Mouse (Mus musculus) olfactory bulb, adult 2 months (tissue): ENCODE measurements around the gene Arl6ip4. TPM values are rescaled to one million over a fixed set of nuclear protein-coding genes. Genes with fewer than 3 reads are reported as not detected.

Experiments
- H3K27ac ChIP-seq: fragments of 200-500 bp; 2 replicates; pipeline ENCODE4 v1.5.1; 2012; ENCODE audit warnings: low read depth, low read length; ENCODE audit not compliant: insufficient read depth
- H3K4me1 ChIP-seq: fragments of 200-500 bp; 2 replicates; pipeline ENCODE4 v1.6.1; 2012; ENCODE audit warnings: low read length; ENCODE audit not compliant: control insufficient read depth, insufficient read depth
- H3K4me3 ChIP-seq: fragments of 200-500 bp; 2 replicates; pipeline ENCODE4 v1.5.1; 2012; ENCODE audit warnings: mild to moderate bottlenecking, low read depth, low read length, moderate library complexity; ENCODE audit not compliant: insufficient read depth
- CTCF ChIP-seq: fragments of 200-500 bp; IDR thresholded peaks from 2 replicates; pipeline ENCODE4 v1.5.1; 2012; ENCODE audit warnings: low read depth, mild to moderate bottlenecking, low read length, moderate library complexity; ENCODE audit not compliant: insufficient read depth
- POLR2A ChIP-seq: fragments of 200-500 bp; IDR thresholded peaks from 2 replicates; pipeline ENCODE4 v1.6.1; 2012; ENCODE audit warnings: mild to moderate bottlenecking, low read depth, low read length, moderate library complexity; ENCODE audit not compliant: insufficient read depth
- WGBS: fragments of 180-500 bp; shearing (Covaris S2); methylation state at CpG from one replicate; pipeline ENCODE4 v1.1.7; 2018; 5-methylcytosine and 5-hydroxymethylcytosine counted together
- polyA plus RNA-seq: library from polyadenylated mRNA; stranded (reverse); fragments of >200 nt; gene quantifications from 2 replicates; pipeline ENCODE4 v1.2.4, GENCODE M21; 2012; ENCODE audit warnings: low replicate concordance; ENCODE audit not compliant: missing spikeins, insufficient read depth, insufficient read length

Arl6ip4 gene
- polyA plus RNA-seq, 1 experiment, result not detected

DNA sequence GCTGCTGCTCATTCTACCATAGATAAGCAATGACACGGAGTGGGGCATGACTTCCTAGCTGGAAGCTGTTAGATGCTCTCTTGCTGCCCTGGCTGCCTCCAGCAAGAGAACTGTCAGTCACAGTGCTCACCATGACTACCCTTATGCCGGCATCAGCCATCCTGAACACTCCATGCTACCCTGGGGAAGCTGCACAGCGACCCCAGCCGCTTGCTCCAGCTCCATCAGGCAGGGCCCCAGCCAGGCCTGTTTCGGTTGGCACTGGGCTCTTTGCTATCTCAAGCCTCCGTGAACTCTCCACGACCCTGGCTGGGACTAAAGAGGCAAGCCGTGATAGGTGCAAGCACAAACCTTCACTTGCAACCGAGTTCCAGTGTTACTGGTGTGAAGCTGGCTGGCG lies 45.9 kb downstream of the Arl6ip4 start:
- 34% methylated on average over 10 of the region's 10 CpGs for WGBS
- TF ChIP-seq POLR2A (no peak), CTCF (no peak)
- Histone ChIP-seq H3K27ac (no peak overlapping the region), H3K4me3 (no peak overlapping the region), H3K4me1 (peaks cover 83% of the 10 kb centered on the region)

- TF ChIP-seq POLR2A (no peak), CTCF (0 out of 2 replicates have a peak, but pooled peaks have one; percentile 10)
- Histone ChIP-seq H3K27ac (peak overlapping the region; percentile 11), H3K4me1 (peaks cover 86% of the 10 kb centered on the region), H3K4me3 (no peak overlapping the region)
- 45% methylated on average over 5 of the region's 5 CpGs for WGBS
Observed at GRCm38 (mm10) chr5:124162577-124162976, 46.7 kb downstream of the Arl6ip4 start.

- TF ChIP-seq CTCF (no peak), POLR2A (no peak)
- Histone ChIP-seq H3K4me3 (no peak overlapping the region), H3K4me1 (peaks cover 89% of the 10 kb centered on the region), H3K27ac (peak overlapping the region; percentile 76)
- 26% methylated on average over 11 of the region's 11 CpGs for WGBS
Observed at GRCm38 (mm10) chr5:124163445-124163844, 47.6 kb downstream of the Arl6ip4 start.

GRCm38 (mm10) chr5:124165622-124166570 lies 50.0 kb downstream of the Arl6ip4 start:
- 24% methylated on average over 15 of the region's 15 CpGs for WGBS
- no peak overlapping the region for H3K4me3 ChIP-seq
- peaks cover 83% of the 10 kb centered on the region for H3K4me1 ChIP-seq

DNA sequence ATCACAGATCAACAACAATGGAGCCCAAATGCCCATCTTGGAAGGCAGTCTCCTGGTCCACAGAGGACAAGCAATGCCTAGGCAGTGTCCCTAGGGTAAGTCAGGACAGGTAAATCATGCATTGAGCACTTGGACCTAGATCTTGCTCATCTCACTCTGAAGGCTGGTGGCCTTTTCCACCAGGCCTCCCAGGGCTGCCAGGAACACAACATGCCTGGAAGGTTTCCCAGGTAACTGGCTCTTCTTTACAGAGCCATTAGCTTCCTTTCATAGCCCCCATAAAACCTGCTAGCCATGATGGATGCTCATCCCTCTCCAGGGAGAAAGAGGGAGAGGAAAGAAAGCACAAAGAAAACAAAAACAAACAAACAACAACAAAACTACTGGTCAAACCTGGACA lies 50.9 kb downstream of the Arl6ip4 start:
- H3K27ac ChIP-seq, result peak overlapping the region; percentile 94
- no peak overlapping the region for H3K4me3 ChIP-seq
- TF ChIP-seq POLR2A (no peak), CTCF (no peak)
- peaks cover 79% of the 10 kb centered on the region for H3K4me1 ChIP-seq

More at GRCm38 (mm10) chr5:124165622-124166570, 50.0 kb downstream of the Arl6ip4 start:
- 0 out of 2 replicates have a peak, but pooled peaks have one; percentile 23 for TF ChIP-seq POLR2A
- TF ChIP-seq CTCF, result no peak
- H3K27ac ChIP-seq, result peak overlapping the region; percentile 98

DNA sequence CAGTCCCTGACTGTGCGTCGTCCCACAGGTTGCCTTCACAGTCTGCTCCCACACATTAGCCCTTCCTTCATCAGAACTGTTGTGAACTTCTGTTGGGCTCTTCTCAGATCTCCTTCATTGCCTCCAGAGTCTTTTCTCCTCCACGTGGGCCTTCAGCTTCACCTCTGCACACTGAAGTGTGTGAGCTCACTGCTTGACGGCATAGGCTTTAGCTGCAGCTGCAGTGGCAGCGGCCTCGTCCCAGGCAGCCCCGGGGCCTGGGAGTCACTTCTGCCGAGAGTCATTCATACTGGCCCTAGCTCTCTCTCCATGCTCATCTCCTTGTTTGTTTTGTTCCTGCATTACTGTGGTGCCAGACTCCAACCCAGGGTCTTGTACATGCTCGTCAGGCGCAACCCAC lies 51.7 kb downstream of the Arl6ip4 start:
- peaks cover 79% of the 10 kb centered on the region for H3K4me1 ChIP-seq

More for the DNA sequence above, 51.7 kb downstream of the Arl6ip4 start:
- Histone ChIP-seq H3K27ac (peak overlapping the region; percentile 54), H3K4me3 (no peak overlapping the region)
- 48% methylated on average over 10 of the region's 10 CpGs for WGBS
- no peak for TF ChIP-seq CTCF
- no peak for TF ChIP-seq POLR2A

Other genes starting within 250 kb of the Arl6ip4 start
- not detected in 2 replicates for gene Hcar1, start 236.1 kb upstream of the Arl6ip4 start, polyA plus RNA-seq
- not detected in 2 replicates for gene Denr, start 208.9 kb upstream of the Arl6ip4 start, polyA plus RNA-seq
- not detected in 2 replicates for gene Gm43518, start 188.7 kb upstream of the Arl6ip4 start, polyA plus RNA-seq
- gene Ccdc62, start 185.4 kb upstream of the Arl6ip4 start, polyA plus RNA-seq, result not detected in 2 replicates
- not detected in 2 replicates for gene Hip1r, start 142.5 kb upstream of the Arl6ip4 start, polyA plus RNA-seq
- not detected in 2 replicates for gene Vps37b, start 83.8 kb upstream of the Arl6ip4 start, polyA plus RNA-seq
- not detected in 2 replicates for gene Abcb9, start 20.3 kb upstream of the Arl6ip4 start, polyA plus RNA-seq
- gene Ogfod2, start 3.8 kb upstream of the Arl6ip4 start, polyA plus RNA-seq, result not detected in 2 replicates
- 145 TPM in 1 of 2 replicates, not detected in the other for gene Pitpnm2, start 133.7 kb downstream of the Arl6ip4 start, polyA plus RNA-seq
- not detected in 2 replicates for gene Mphosph9, start 211.9 kb downstream of the Arl6ip4 start, polyA plus RNA-seq
- not detected in 2 replicates for gene 2810006K23Rik, start 212.0 kb downstream of the Arl6ip4 start, polyA plus RNA-seq
- gene Cdk2ap1, start 247.0 kb downstream of the Arl6ip4 start, polyA plus RNA-seq, result not detected in 2 replicates